Mouse (Mus musculus) ES-CJ7 (cell line): ENCODE measurements around the gene Kat2a.

Experiments
- DNase-seq: peaks from one replicate; pipeline ENCODE4 v3.0.0; 2011; ENCODE audit warnings: low read depth, low spot score

Kat2a gene

DNA sequence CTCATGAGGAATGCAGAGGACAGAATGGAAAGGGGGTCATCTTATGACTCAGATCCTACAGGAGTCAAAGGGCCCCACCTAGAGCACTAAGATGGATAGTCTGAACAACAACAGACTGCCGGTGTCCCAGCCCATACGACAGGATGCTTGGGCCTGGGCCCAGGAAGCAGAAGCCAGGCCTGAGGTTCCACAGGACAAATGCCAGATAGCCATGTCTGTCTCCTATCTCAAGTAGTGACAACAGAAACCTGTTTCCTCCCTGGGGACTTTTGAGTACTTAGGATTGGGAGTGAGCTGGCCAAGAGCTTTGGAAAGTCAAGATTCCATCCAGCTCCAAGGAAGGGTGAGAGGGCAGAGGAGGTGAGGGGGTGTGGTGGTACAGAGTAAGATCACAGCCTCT, 40.3 kb downstream of the Kat2a start:
- DNase-seq: no peak

GRCm38 (mm10) chr11:100671049-100671448, 41.2 kb downstream of the Kat2a start:
- DNase-seq: no peak

GRCm38 (mm10) chr11:100659806-100660205, 52.5 kb downstream of the Kat2a start:
- DNase-seq: no peak

GRCm38 (mm10) chr11:100656458-100656857, 55.8 kb downstream of the Kat2a start:
- no peak for DNase-seq

DNA sequence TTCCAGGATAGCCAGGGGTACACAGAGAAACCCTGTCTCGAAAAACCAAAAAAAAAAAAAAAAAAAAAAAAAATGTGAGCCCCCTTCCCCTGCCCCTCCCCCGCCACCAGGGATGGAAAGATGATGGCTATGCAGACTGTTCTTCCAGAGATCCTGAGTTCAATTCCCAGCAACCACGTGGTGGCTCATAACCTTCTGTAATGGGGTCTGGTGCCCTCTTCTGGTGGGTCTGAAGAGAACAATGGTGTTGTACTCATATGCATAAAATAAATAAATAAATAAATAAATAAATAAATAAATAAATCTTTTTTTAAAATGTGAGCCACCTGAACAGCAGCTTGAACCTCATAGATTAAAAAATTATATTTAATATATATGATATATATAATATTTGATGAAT, 56.7 kb downstream of the Kat2a start:
- DNase-seq: peak; percentile 42
